Comparison of ENCODE assay signal across 8 mouse cellular contexts in the genomic region with DNA sequence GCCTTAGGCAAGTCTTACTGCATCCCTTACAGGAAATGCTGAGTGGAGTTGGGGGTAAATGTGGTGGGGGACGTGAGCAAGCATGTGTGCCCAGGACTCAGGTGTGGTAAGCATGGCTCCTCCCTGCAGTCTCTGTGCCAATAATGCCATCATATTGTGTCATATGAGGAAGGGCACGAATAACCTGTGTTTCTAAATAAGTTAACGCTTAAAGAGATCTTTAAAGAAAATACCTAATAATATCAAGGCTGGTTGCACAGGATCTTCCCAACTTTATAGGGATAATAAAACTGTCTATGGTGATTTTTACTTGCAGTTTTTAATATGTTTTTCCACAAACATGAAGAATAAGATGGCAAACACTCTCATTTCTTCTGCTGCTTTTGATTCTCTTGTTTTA. TPM values are rescaled to one million over a fixed set of nuclear protein-coding genes. Genes with fewer than 3 reads are reported as not detected.
DNase-seq lines count a peak whose midpoint lies in the region; ATAC-seq and TF ChIP-seq lines count a peak whose summit lies in the region.
"Not testable (repeated sequence)": the region's sequence is repeated elsewhere in the genome, so short reads cannot be mapped to it uniquely, and the experiment has no call there.
"Had no signal": no experiment of that assay in that cellular context is flagged by ENCODE, and none has a peak within 500 bp of the region (broad histone marks: within the 10 kb centered on the region; RNA-seq: fewer than 3 reads in every experiment).

A gene (minus strand): TSS at position 101 of the 400 bp plus-strand sequence.

- H3K4me1 ChIP-seq in embryonic facial prominence, embryonic 14.5 days (ENCODE audit: control insufficient read depth, insufficient read depth, low read length); limb, embryonic 14.5 days (ENCODE audit: control insufficient read depth, insufficient read depth, low read length); liver, embryonic 13.5 days (replicated peaks); liver, postnatal 0 days (ENCODE audit: insufficient read depth); stomach, embryonic 14.5 days (ENCODE audit: control insufficient read depth, insufficient read depth, low read length): not testable (repeated sequence)

- TF ChIP-seq EP300 in liver, postnatal 0 days (IDR thresholded peaks at IDR 0.05; ENCODE audit: low read depth) = not testable (repeated sequence)

- H3K4me2 ChIP-seq in embryonic facial prominence, embryonic 14.5 days (ENCODE audit: low read depth, low read length); limb, embryonic 14.5 days (replicated peaks; ENCODE audit: low read depth, low read length, severe bottlenecking); liver, embryonic 13.5 days; liver, postnatal 0 days (ENCODE audit: low read depth, low read length); stomach, embryonic 14.5 days (replicated peaks; ENCODE audit: low read depth, low read length): not testable (repeated sequence)

- not testable (repeated sequence) for H3K27ac ChIP-seq in embryonic facial prominence, embryonic 14.5 days (replicated peaks; ENCODE audit: low read depth, low read length); limb, embryonic 14.5 days (replicated peaks; ENCODE audit: low read depth, low read length); liver, embryonic 13.5 days; stomach, embryonic 14.5 days (ENCODE audit: low read length)
- H3K27ac ChIP-seq in liver, postnatal 0 days (ENCODE audit: low read depth) = peak within 1 kb of the TSS; percentile 72

- not testable (repeated sequence) for H3K9me3 ChIP-seq in embryonic facial prominence, embryonic 14.5 days (ENCODE audit: control insufficient read depth, low read length); limb, embryonic 14.5 days (ENCODE audit: control insufficient read depth, low read length); liver, embryonic 13.5 days (replicated peaks); liver, postnatal 0 days (ENCODE audit: low read length); stomach, embryonic 14.5 days (ENCODE audit: control insufficient read depth, low read depth, low read length)

- TF ChIP-seq POLR2A in limb, embryonic 14.5 days (IDR thresholded peaks at IDR 0.05; ENCODE audit: borderline replicate concordance, extremely low read depth, insufficient read depth, insufficient read length) = not testable (repeated sequence)

- not testable (repeated sequence) for H3K4me3 ChIP-seq in embryonic facial prominence, embryonic 14.5 days (ENCODE audit: low read depth, low read length); limb, embryonic 14.5 days (replicated peaks; ENCODE audit: low read length); liver, embryonic 13.5 days (replicated peaks); stomach, embryonic 14.5 days (ENCODE audit: low read depth, low read length)
- H3K4me3 ChIP-seq in liver, postnatal 0 days (ENCODE audit: low read depth, low read length) = peak within 1 kb of the TSS; percentile 19; the same call in 1 of the 2 replicates

- 70% methylated on average over 3 of the region's 3 CpGs for WGBS in embryonic facial prominence, embryonic 14.5 days
- 66% methylated on average over 3 of the region's 3 CpGs for WGBS in limb, embryonic 14.5 days
- WGBS in liver, embryonic 13.5 days (ENCODE audit: insufficient replicate concordance) = 52% methylated on average over 3 of the region's 3 CpGs
- WGBS in liver, postnatal 0 days (ENCODE audit: insufficient replicate concordance) = 68% methylated on average over 3 of the region's 3 CpGs
- WGBS in stomach, embryonic 14.5 days = 76% methylated on average over 3 of the region's 3 CpGs

- not testable (repeated sequence) for H3K27me3 ChIP-seq in embryonic facial prominence, embryonic 14.5 days (replicated peaks; ENCODE audit: control insufficient read depth, insufficient read depth, low read length); limb, embryonic 14.5 days (ENCODE audit: control insufficient read depth, insufficient read depth, low read length); liver, embryonic 13.5 days; liver, postnatal 0 days (ENCODE audit: insufficient read depth, low read length); stomach, embryonic 14.5 days (ENCODE audit: control insufficient read depth, insufficient read depth, low read length)

- ATAC-seq in embryonic facial prominence, embryonic 14.5 days (ENCODE audit: low read depth); limb, embryonic 14.5 days (ENCODE audit: low FRiP score, low read depth); liver, embryonic 13.5 days (ENCODE audit: low read depth); stomach, embryonic 14.5 days (ENCODE audit: insufficient number of reproducible peaks, insufficient read depth, low FRiP score, low read depth): not testable (repeated sequence)
- ATAC-seq in liver, postnatal 0 days = peak; percentile 47

- not testable (repeated sequence) for H3K9ac ChIP-seq in embryonic facial prominence, embryonic 14.5 days (ENCODE audit: low read depth, low read length); limb, embryonic 14.5 days (ENCODE audit: low read depth, low read length, severe bottlenecking); liver, embryonic 13.5 days; liver, postnatal 0 days (replicated peaks); stomach, embryonic 14.5 days (replicated peaks; ENCODE audit: low read depth, low read length)

- TF ChIP-seq CTCF in liver, postnatal 0 days (IDR thresholded peaks at IDR 0.05; ENCODE audit: low read depth) = not testable (repeated sequence)

- DNase-seq in 416B (ENCODE audit: low read depth) = peak; percentile 83
- not testable (repeated sequence) for DNase-seq in embryonic facial prominence, embryonic 14.5 days (ENCODE audit: low spot score); limb, embryonic 14.5 days (ENCODE audit: low spot score); liver, embryonic 13.5 days; thymus, postnatal 0 days (ENCODE audit: low spot score)
- peak; percentile 19 for DNase-seq in liver, postnatal 0 days

- not testable (repeated sequence) for H3K36me3 ChIP-seq in embryonic facial prominence, embryonic 14.5 days (ENCODE audit: control insufficient read depth, insufficient read depth, low read length); limb, embryonic 14.5 days (ENCODE audit: control insufficient read depth, insufficient read depth, low read length); liver, embryonic 13.5 days; liver, postnatal 0 days (replicated peaks; ENCODE audit: insufficient read depth, low read length); stomach, embryonic 14.5 days (ENCODE audit: control insufficient read depth, insufficient read depth, low read length)

RNA-seq across cellular contexts. Expression of the gene that starts here (rescaled TPM):
- 50.8 and 126 TPM in 2 replicates for polyA plus RNA-seq in embryonic facial prominence, embryonic 14.5 days (2014; fragmentation: Nextera tagmentation; extraction: Ambion mirVana)
- 8.4 and 14.3 TPM in 2 replicates for polyA plus RNA-seq in limb, embryonic 14.5 days (2012; rRNA removed)
- polyA plus RNA-seq in limb, embryonic 14.5 days (2014; fragmentation: Nextera tagmentation; extraction: Ambion mirVana) = 25.2 and 42.7 TPM in 2 replicates
- 107 and 110 TPM in 2 replicates for polyA plus RNA-seq in liver, embryonic 13.5 days (2015; fragmentation: Nextera tagmentation; extraction: Ambion mirVana)
- 1,035 and 1,094 TPM in 2 replicates for polyA plus RNA-seq in liver, postnatal 0 days (2015; fragmentation: Nextera tagmentation; extraction: Ambion mirVana)
- polyA plus RNA-seq in stomach, embryonic 14.5 days (2014; fragmentation: Nextera tagmentation; extraction: Ambion mirVana) = 10.4 and 14.5 TPM in 2 replicates
- polyA plus RNA-seq in thymus, postnatal 0 days (2015; fragmentation: Nextera tagmentation; extraction: Ambion mirVana) = 3.6 and 14.8 TPM in 2 replicates
- polyA plus RNA-seq: C2C12 had no signal
